Mouse (Mus musculus) adrenal gland, postnatal 25 days (tissue): ENCODE data around the gene Nmnat3. TPM values are rescaled to one million over a fixed set of nuclear protein-coding genes. Genes with fewer than 3 reads are reported as not detected.

Source experiments
- DNase-seq: peaks from one replicate; pipeline ENCODE4 v3.0.0; 2021; ENCODE audit warnings: mixed read lengths
- total RNA-seq: library from RNA; stranded (reverse); gene quantifications from 2 replicates; pipeline ENCODE4 v1.2.3, GENCODE M21; 2021

Gene Nmnat3
- total RNA-seq, 1 experiment from 2014 or later = 19.0 TPM

GRCm38 (mm10) chr9:98366075-98366474, 78.8 kb downstream of the Nmnat3 start:
- no peak for DNase-seq

GRCm38 (mm10) chr9:98367333-98367962, 80.2 kb downstream of the Nmnat3 start:
- DNase-seq = no peak

GRCm38 (mm10) chr9:98369707-98370106, 82.5 kb downstream of the Nmnat3 start:
- no peak for DNase-seq

- no peak for DNase-seq
These were observed 86.1 kb downstream of the Nmnat3 start for GRCm38 (mm10) chr9:98373358-98373757.

- no peak for DNase-seq
These were observed 87.7 kb downstream of the Nmnat3 start for GRCm38 (mm10) chr9:98374897-98375296.

GRCm38 (mm10) chr9:98375329-98376170, 88.3 kb downstream of the Nmnat3 start:
- DNase-seq = no peak

- no peak for DNase-seq
These were observed 92.5 kb downstream of the Nmnat3 start for GRCm38 (mm10) chr9:98379736-98380135.

- DNase-seq = no peak
These were observed 93.4 kb downstream of the Nmnat3 start for GRCm38 (mm10) chr9:98380593-98380992.

GRCm38 (mm10) chr9:98387741-98388632, 100.8 kb downstream of the Nmnat3 start:
- DNase-seq = no peak

GRCm38 (mm10) chr9:98388633-98388965, 101.4 kb downstream of the Nmnat3 start:
- DNase-seq = no peak

GRCm38 (mm10) chr9:98393496-98393895, 106.3 kb downstream of the Nmnat3 start:
- DNase-seq = no peak

GRCm38 (mm10) chr9:98397211-98397610, 110.0 kb downstream of the Nmnat3 start:
- no peak for DNase-seq

- no peak for DNase-seq
These were observed 110.6 kb downstream of the Nmnat3 start for GRCm38 (mm10) chr9:98397866-98398265.

- no peak for DNase-seq
These were observed 113.1 kb downstream of the Nmnat3 start for GRCm38 (mm10) chr9:98400185-98400894.

GRCm38 (mm10) chr9:98401611-98402010, 114.4 kb downstream of the Nmnat3 start:
- DNase-seq = no peak

GRCm38 (mm10) chr9:98407771-98408170, 120.5 kb downstream of the Nmnat3 start:
- no peak for DNase-seq

GRCm38 (mm10) chr9:98409137-98409536, 121.9 kb downstream of the Nmnat3 start:
- peak; percentile 77 for DNase-seq

- DNase-seq = no peak
These were observed 128.2 kb downstream of the Nmnat3 start for GRCm38 (mm10) chr9:98415427-98415826.

- DNase-seq = no peak
These were observed 130.7 kb downstream of the Nmnat3 start for GRCm38 (mm10) chr9:98417919-98418318.

- no peak for DNase-seq
These were observed 131.1 kb downstream of the Nmnat3 start for GRCm38 (mm10) chr9:98418346-98418745.

GRCm38 (mm10) chr9:98420666-98421065, 133.4 kb downstream of the Nmnat3 start:
- no peak for DNase-seq

- no peak for DNase-seq
These were observed 134.7 kb downstream of the Nmnat3 start for GRCm38 (mm10) chr9:98421903-98422302.
